Mouse (Mus musculus): ENCODE results near the gene Aamp. TPM values are rescaled to one million over a fixed set of nuclear protein-coding genes. Genes with fewer than 3 reads are reported as not detected.
"Not testable (repeated sequence)": the region's sequence is repeated elsewhere in the genome, so short reads cannot be mapped to it uniquely, and the experiment has no call there.

Gene Aamp
- polyA plus RNA-seq, 1 experiment from 2014 or later = 229 TPM

DNA sequence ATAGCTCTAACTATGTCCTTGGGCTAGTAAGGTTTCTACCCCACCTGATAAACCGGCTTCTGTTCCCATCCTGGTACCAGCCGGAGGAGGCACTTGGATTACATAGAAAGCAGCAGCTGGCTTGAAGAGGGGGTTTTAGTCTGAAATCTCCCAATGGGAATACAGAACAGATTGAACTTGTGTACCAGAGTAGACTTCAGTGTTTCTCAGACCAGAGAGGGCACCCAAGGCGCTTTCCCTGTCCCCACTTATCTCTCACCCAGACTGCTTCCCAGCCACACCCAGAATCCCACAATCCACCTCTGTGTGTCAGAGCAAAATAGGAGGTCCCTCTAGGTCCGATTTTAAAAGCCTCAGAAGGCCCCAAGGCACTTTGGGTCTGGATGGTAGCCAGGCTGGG is 3.8 kb upstream of the Aamp start:
- H3K4me3 ChIP-seq (replicated peaks) = no peak overlapping the region
- H3K27ac ChIP-seq = no peak overlapping the region
- no peaks in the 10 kb centered on the region for H3K27me3 ChIP-seq (replicated peaks)
- no peak overlapping the region for H3K4me2 ChIP-seq
- H3K4me1 ChIP-seq = peaks cover 26% of the 10 kb centered on the region
- WGBS = 75% methylated on average over 4 of the region's 4 CpGs
- ATAC-seq (ENCODE audit: insufficient read depth, low FRiP score, low read depth) = no peak
- H3K9ac ChIP-seq = no peak overlapping the region
- peaks cover 24% of the 10 kb centered on the region for H3K36me3 ChIP-seq
- no peaks in the 10 kb centered on the region for H3K9me3 ChIP-seq

DNA sequence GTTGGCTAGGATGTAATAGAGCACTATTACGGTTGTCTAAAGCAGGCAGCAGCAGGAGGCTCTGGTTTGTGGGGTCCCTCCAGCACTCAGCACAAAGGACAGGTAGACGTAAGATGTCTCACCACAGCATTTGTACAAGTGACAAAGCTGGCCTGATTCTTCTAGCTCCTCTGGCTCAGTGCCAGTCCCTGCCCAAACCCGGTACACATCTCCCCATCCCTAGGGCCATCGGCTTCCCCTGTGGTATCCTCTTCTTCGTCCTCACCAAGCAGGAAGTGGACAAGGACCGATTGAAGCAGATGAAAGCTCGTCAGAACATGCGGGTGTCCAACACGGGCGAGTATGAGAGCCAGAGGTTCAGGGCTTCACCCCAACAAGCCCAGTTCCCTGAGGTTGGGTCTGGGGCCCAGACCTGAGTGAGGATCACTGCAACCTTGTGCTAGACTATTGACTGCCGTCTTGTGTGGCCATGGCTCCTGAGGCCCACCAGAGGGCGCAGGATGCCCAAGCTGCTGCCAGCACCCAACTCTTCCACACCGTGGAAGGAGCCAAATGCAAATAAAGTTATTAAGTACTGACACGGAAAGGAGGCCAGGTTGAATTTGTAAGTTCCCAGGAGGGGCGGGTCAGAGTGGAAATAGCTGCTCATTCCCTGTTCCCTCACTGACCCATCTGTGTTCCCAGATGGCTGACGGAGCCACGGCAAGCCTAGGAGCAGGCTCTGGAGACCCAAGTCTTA is 2.5 kb upstream of the Aamp start:
- Histone ChIP-seq H3K36me3 (peaks cover 26% of the 10 kb centered on the region), H3K27ac (peak overlapping the region; percentile 28; the same call in 1 of the 2 replicates), H3K4me1 (peaks cover 31% of the 10 kb centered on the region)
- H3K9ac ChIP-seq; H3K4me2 ChIP-seq; H3K4me3 ChIP-seq (replicated peaks); ATAC-seq (ENCODE audit: insufficient read depth, low FRiP score, low read depth); H3K27me3 ChIP-seq (replicated peaks); H3K9me3 ChIP-seq: not testable (repeated sequence)
- WGBS = 56% methylated on average over 15 of the region's 17 CpGs

- Histone ChIP-seq H3K4me3 (replicated peaks) (peak overlapping the region; percentile 65), H3K9ac (peak overlapping the region; percentile 45), H3K4me2 (peak overlapping the region; percentile 68), H3K27me3 (replicated peaks) (no peaks in the 10 kb centered on the region), H3K27ac (no peak overlapping the region; the same call in 1 of the 2 replicates), H3K36me3 (peaks cover 38% of the 10 kb centered on the region), H3K4me1 (peaks cover 41% of the 10 kb centered on the region), H3K9me3 (no peaks in the 10 kb centered on the region)
- no peak for ATAC-seq (ENCODE audit: insufficient read depth, low FRiP score, low read depth)
- 3% methylated on average over 23 of the region's 23 CpGs for WGBS
These were observed 873 bp upstream of the Aamp start for GRCm38 (mm10) chr1:74285212-74286010.

DNA sequence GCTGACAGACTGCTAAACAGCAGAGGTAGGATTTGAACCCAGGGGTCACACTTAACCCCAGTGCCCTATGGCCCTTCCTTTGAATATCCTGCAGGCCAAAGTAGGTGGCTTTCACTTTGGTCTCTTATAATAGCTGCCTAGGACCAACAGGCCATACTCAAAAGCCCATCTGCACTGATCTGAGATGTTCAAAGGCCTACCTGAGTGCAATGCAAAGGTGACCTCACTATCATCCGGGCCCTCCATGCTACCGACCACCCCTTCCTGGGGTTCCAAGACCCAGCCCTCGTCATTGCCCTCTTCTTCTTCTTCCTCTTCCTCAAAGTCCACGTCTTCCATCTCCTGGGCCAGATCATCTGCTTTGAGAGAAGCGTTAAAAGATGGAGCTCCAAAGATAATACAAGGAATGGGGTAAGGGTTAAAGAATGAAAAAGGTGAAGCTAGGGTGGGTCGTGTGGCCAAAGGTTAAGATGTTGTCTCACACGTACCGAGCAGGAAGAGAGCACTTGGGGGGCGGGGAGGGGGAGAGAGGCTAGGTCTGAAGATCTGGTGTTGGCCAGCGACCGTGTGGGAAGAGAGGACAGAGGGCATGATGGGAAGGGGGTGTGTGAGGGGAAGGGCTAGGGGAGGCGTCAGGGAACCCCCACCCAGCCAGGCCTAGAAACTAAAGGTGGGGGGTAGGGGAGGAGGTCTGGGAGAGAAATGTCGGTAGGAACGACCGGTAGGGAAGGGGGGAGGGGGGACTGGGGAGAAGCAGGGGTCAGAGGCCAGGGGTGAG is 663 bp downstream of the Aamp start:
- Histone ChIP-seq H3K9me3 (no peaks in the 10 kb centered on the region), H3K27me3 (replicated peaks) (no peaks in the 10 kb centered on the region), H3K4me2 (peak overlapping the region; percentile 65), H3K4me3 (replicated peaks) (peak overlapping the region; percentile 89), H3K36me3 (peaks cover 51% of the 10 kb centered on the region), H3K27ac (peak overlapping the region; percentile 84), H3K9ac (peak overlapping the region; percentile 74), H3K4me1 (peaks cover 33% of the 10 kb centered on the region)
- peak; percentile 31; the same call in 1 of the 2 replicates for ATAC-seq (ENCODE audit: insufficient read depth, low FRiP score, low read depth)
- 10% methylated on average over 15 of the region's 15 CpGs for WGBS

GRCm38 (mm10) chr1:74282896-74283625 is 1.5 kb downstream of the Aamp start:
- ATAC-seq (ENCODE audit: insufficient read depth, low FRiP score, low read depth) = no peak
- no peaks in the 10 kb centered on the region for H3K9me3 ChIP-seq
- peaks cover 50% of the 10 kb centered on the region for H3K36me3 ChIP-seq
- H3K4me3 ChIP-seq (replicated peaks) = no peak overlapping the region
- H3K4me2 ChIP-seq = peak overlapping the region; percentile 65
- H3K27me3 ChIP-seq (replicated peaks) = no peaks in the 10 kb centered on the region
- 82% methylated on average over 10 of the region's 10 CpGs for WGBS
- H3K9ac ChIP-seq = no peak overlapping the region
- H3K27ac ChIP-seq = no peak overlapping the region
- peaks cover 33% of the 10 kb centered on the region for H3K4me1 ChIP-seq

- peaks cover 37% of the 10 kb centered on the region for H3K4me1 ChIP-seq
- WGBS = 95% methylated on average over 8 of the region's 8 CpGs
- ATAC-seq (ENCODE audit: insufficient read depth, low FRiP score, low read depth) = no peak
- H3K4me2 ChIP-seq = no peak overlapping the region
- no peaks in the 10 kb centered on the region for H3K9me3 ChIP-seq
- H3K36me3 ChIP-seq = peaks cover 47% of the 10 kb centered on the region
- no peak overlapping the region for H3K9ac ChIP-seq
- no peak overlapping the region for H3K27ac ChIP-seq
- no peaks in the 10 kb centered on the region for H3K27me3 ChIP-seq (replicated peaks)
- no peak overlapping the region for H3K4me3 ChIP-seq (replicated peaks)
These were observed 2.7 kb downstream of the Aamp start for GRCm38 (mm10) chr1:74281886-74282285.

- peaks cover 37% of the 10 kb centered on the region for H3K4me1 ChIP-seq
- H3K36me3 ChIP-seq = peaks cover 47% of the 10 kb centered on the region
- H3K9ac ChIP-seq = no peak overlapping the region
- H3K27me3 ChIP-seq (replicated peaks) = no peaks in the 10 kb centered on the region
- H3K4me3 ChIP-seq (replicated peaks) = no peak overlapping the region
- H3K4me2 ChIP-seq = no peak overlapping the region
- WGBS = 82% methylated on average over 2 of the region's 2 CpGs
- no peak overlapping the region for H3K27ac ChIP-seq
- no peaks in the 10 kb centered on the region for H3K9me3 ChIP-seq
- no peak for ATAC-seq (ENCODE audit: insufficient read depth, low FRiP score, low read depth)
These were observed 3.2 kb downstream of the Aamp start for GRCm38 (mm10) chr1:74281372-74281771.

DNA sequence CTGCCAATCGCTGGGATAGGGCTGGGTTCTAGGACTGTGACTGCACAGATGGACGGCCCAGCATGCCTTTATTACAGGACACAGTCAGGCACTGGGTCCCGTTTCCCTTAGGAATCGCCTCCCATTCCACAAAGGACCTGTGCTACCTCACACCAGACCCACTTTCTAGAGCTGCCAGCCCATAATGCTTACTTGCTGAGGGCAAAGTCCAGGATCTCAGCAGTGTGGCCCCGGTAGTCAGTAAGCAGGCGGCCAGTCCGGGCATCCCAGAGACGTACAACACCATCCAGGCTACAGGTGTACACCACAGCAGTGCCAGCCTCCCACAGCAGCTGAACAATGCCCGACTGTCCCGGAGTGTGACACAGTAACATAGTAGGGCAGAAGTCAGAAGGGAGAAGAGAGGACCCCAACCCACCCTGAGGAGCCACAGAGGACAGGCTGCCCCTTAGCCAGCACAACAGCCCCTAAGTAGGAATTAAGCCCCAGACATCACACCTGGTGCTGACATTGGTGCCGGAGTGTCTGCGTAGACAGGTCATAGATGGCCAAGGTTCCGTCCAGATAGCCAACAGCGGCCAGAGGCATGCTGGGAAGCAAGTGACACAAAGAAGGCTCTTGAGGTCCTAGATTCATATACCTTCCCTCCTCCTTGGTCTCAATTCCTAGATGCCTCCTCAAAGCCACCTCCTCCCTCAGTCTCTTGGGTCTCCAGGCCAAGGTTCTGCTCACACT is 3.8 kb downstream of the Aamp start:
- H3K9ac ChIP-seq = no peak overlapping the region

GRCm38 (mm10) chr1:74278988-74279387 is 5.5 kb downstream of the Aamp start:
- H3K27me3 ChIP-seq (replicated peaks) = no peaks in the 10 kb centered on the region
- peaks cover 46% of the 10 kb centered on the region for H3K4me1 ChIP-seq
- no peak overlapping the region for H3K4me3 ChIP-seq (replicated peaks)
- ATAC-seq (ENCODE audit: insufficient read depth, low FRiP score, low read depth) = no peak
- H3K36me3 ChIP-seq = peaks cover 47% of the 10 kb centered on the region
- no peak overlapping the region for H3K27ac ChIP-seq
- no peak overlapping the region for H3K9ac ChIP-seq
- H3K4me2 ChIP-seq = no peak overlapping the region
- 83% methylated on average over 11 of the region's 11 CpGs for WGBS
- H3K9me3 ChIP-seq = no peaks in the 10 kb centered on the region

More for the DNA sequence above, 3.8 kb downstream of the Aamp start:
- no peaks in the 10 kb centered on the region for H3K27me3 ChIP-seq (replicated peaks)
- no peak for ATAC-seq (ENCODE audit: insufficient read depth, low FRiP score, low read depth)
- H3K4me3 ChIP-seq (replicated peaks) = no peak overlapping the region
- H3K36me3 ChIP-seq = peaks cover 47% of the 10 kb centered on the region
- H3K4me2 ChIP-seq = no peak overlapping the region
- H3K4me1 ChIP-seq = peaks cover 34% of the 10 kb centered on the region
- H3K27ac ChIP-seq = no peak overlapping the region
- no peaks in the 10 kb centered on the region for H3K9me3 ChIP-seq
- 93% methylated on average over 14 of the region's 14 CpGs for WGBS

- ATAC-seq (ENCODE audit: insufficient read depth, low FRiP score, low read depth) = no peak
- H3K4me3 ChIP-seq (replicated peaks) = no peak within 1 kb of the TSS
- no peaks in the 10 kb centered on the region for H3K9me3 ChIP-seq
- peaks cover 44% of the 10 kb centered on the region for H3K4me1 ChIP-seq
- H3K36me3 ChIP-seq = peaks cover 47% of the 10 kb centered on the region
- peak within 1 kb of the TSS; percentile 16; the same call in 1 of the 2 replicates for H3K4me2 ChIP-seq
- no peaks in the 10 kb centered on the region for H3K27me3 ChIP-seq (replicated peaks)
- H3K27ac ChIP-seq = no peak within 1 kb of the TSS
- WGBS = 93% methylated on average over 10 of the region's 10 CpGs
- no peak within 1 kb of the TSS for H3K9ac ChIP-seq
These were observed 6.0 kb downstream of the Aamp start, which contains the start of gene Gpbar1 for GRCm38 (mm10) chr1:74278538-74278937. Gpbar1 (plus strand) TSS chr1:74278550.
